Mouse (Mus musculus): ENCODE measurements around the gene Spock1. TPM values are rescaled to one million over a fixed set of nuclear protein-coding genes. Genes with fewer than 3 reads are reported as not detected.

Gene Spock1
- polyA plus RNA-seq, 1 experiment from 2014 or later, result 0.24 TPM

- Histone ChIP-seq H3K27ac (peak overlapping the region; percentile 23; the same call in 1 of the 2 replicates), H3K4me3 (replicated peaks) (no peak overlapping the region), H3K36me3 (no peaks in the 10 kb centered on the region), H3K4me2 (no peak overlapping the region), H3K4me1 (replicated peaks) (peaks cover 34% of the 10 kb centered on the region), H3K27me3 (0 out of 2 replicates have a peak, but pooled peaks cover 4% of the 10 kb centered on the region), H3K9ac (no peak overlapping the region), H3K9me3 (replicated peaks) (no peaks in the 10 kb centered on the region)
- peak; percentile 48; the same call in 1 of the 2 replicates for ATAC-seq (ENCODE audit: low read depth)
- peak; percentile 37 for DNase-seq
- 62% methylated on average over 7 of the region's 7 CpGs for WGBS (ENCODE audit: insufficient replicate concordance)
Observed at GRCm38 (mm10) chr13:57654362-57654761, 253.8 kb downstream of the Spock1 start.

- no peak overlapping the region for H3K27ac ChIP-seq
- H3K9ac ChIP-seq, result no peak overlapping the region
- H3K4me2 ChIP-seq, result no peak overlapping the region
- WGBS (ENCODE audit: insufficient replicate concordance), result 71% methylated on average over 4 of the region's 4 CpGs
- H3K4me3 ChIP-seq (replicated peaks), result no peak overlapping the region
- 0 out of 2 replicates have a peak, but pooled peaks cover 4% of the 10 kb centered on the region for H3K27me3 ChIP-seq
- H3K36me3 ChIP-seq, result no peaks in the 10 kb centered on the region
- H3K9me3 ChIP-seq (replicated peaks), result no peaks in the 10 kb centered on the region
- ATAC-seq (ENCODE audit: low read depth) (no peak), DNase-seq (no peak)
- H3K4me1 ChIP-seq (replicated peaks), result peaks cover 36% of the 10 kb centered on the region
Observed at GRCm38 (mm10) chr13:57651236-57651635, 256.9 kb downstream of the Spock1 start.

GRCm38 (mm10) chr13:57648784-57649183, 259.3 kb downstream of the Spock1 start:
- Histone ChIP-seq H3K36me3 (no peaks in the 10 kb centered on the region), H3K27ac (no peak overlapping the region), H3K27me3 (0 out of 2 replicates have a peak, but pooled peaks cover 4% of the 10 kb centered on the region), H3K4me1 (replicated peaks) (peaks cover 13% of the 10 kb centered on the region), H3K4me3 (replicated peaks) (no peak overlapping the region), H3K4me2 (no peak overlapping the region), H3K9me3 (replicated peaks) (no peaks in the 10 kb centered on the region), H3K9ac (no peak overlapping the region)
- 56% methylated on average over 2 of the region's 2 CpGs for WGBS (ENCODE audit: insufficient replicate concordance)
- DNase-seq (no peak), ATAC-seq (ENCODE audit: low read depth) (no peak)

- Histone ChIP-seq H3K9ac (no peak overlapping the region), H3K4me2 (no peak overlapping the region), H3K27me3 (0 out of 2 replicates have a peak, but pooled peaks cover 4% of the 10 kb centered on the region), H3K27ac (no peak overlapping the region), H3K4me3 (replicated peaks) (no peak overlapping the region), H3K36me3 (no peaks in the 10 kb centered on the region), H3K4me1 (replicated peaks) (peaks cover 13% of the 10 kb centered on the region), H3K9me3 (replicated peaks) (no peaks in the 10 kb centered on the region)
- WGBS (ENCODE audit: insufficient replicate concordance), result 61% methylated on average over 4 of the region's 4 CpGs
- peak; percentile 67 for ATAC-seq (ENCODE audit: low read depth)
- no peak for DNase-seq
Observed at GRCm38 (mm10) chr13:57647456-57647855, 260.7 kb downstream of the Spock1 start.

GRCm38 (mm10) chr13:57643036-57643435, 265.1 kb downstream of the Spock1 start:
- H3K27ac ChIP-seq, result no peak overlapping the region
- H3K4me2 ChIP-seq, result no peak overlapping the region
- no peak overlapping the region for H3K4me3 ChIP-seq (replicated peaks)
- no peaks in the 10 kb centered on the region; the same call in 1 of the 2 replicates for H3K27me3 ChIP-seq
- H3K4me1 ChIP-seq (replicated peaks), result peaks cover 17% of the 10 kb centered on the region
- ATAC-seq (ENCODE audit: low read depth), result no peak
- 73% methylated on average over 12 of the region's 12 CpGs for WGBS (ENCODE audit: insufficient replicate concordance)
- H3K36me3 ChIP-seq, result no peaks in the 10 kb centered on the region
- H3K9me3 ChIP-seq (replicated peaks), result no peaks in the 10 kb centered on the region
- DNase-seq, result no peak
- no peak overlapping the region for H3K9ac ChIP-seq

GRCm38 (mm10) chr13:57641649-57642048, 266.5 kb downstream of the Spock1 start:
- Histone ChIP-seq H3K4me2 (no peak overlapping the region), H3K27me3 (peaks cover 6% of the 10 kb centered on the region; the same call in 1 of the 2 replicates), H3K36me3 (no peaks in the 10 kb centered on the region), H3K9me3 (replicated peaks) (no peaks in the 10 kb centered on the region), H3K27ac (no peak overlapping the region), H3K4me3 (replicated peaks) (no peak overlapping the region), H3K9ac (no peak overlapping the region), H3K4me1 (replicated peaks) (peaks cover 4% of the 10 kb centered on the region; the same call in 1 of the 2 replicates)
- WGBS (ENCODE audit: insufficient replicate concordance), result 78% methylated on average over 4 of the region's 4 CpGs
- no peak for DNase-seq
- no peak for ATAC-seq (ENCODE audit: low read depth)

- no peak overlapping the region for H3K4me2 ChIP-seq
- H3K9ac ChIP-seq, result no peak overlapping the region
- no peaks in the 10 kb centered on the region for H3K9me3 ChIP-seq (replicated peaks)
- H3K4me3 ChIP-seq (replicated peaks), result no peak overlapping the region
- H3K36me3 ChIP-seq, result no peaks in the 10 kb centered on the region
- no peak for DNase-seq
- peaks cover 6% of the 10 kb centered on the region; the same call in 1 of the 2 replicates for H3K27me3 ChIP-seq
- no peak for ATAC-seq (ENCODE audit: low read depth)
- peaks cover 7% of the 10 kb centered on the region for H3K4me1 ChIP-seq (replicated peaks)
- 65% methylated on average over 2 of the region's 2 CpGs for WGBS (ENCODE audit: insufficient replicate concordance)
- no peak overlapping the region for H3K27ac ChIP-seq
Observed at GRCm38 (mm10) chr13:57640968-57641367, 267.2 kb downstream of the Spock1 start.

GRCm38 (mm10) chr13:57638820-57639219, 269.3 kb downstream of the Spock1 start:
- Histone ChIP-seq H3K9ac (no peak overlapping the region), H3K9me3 (replicated peaks) (no peaks in the 10 kb centered on the region), H3K4me2 (no peak overlapping the region), H3K27ac (no peak overlapping the region), H3K4me1 (replicated peaks) (peaks cover 9% of the 10 kb centered on the region), H3K36me3 (no peaks in the 10 kb centered on the region), H3K27me3 (peaks cover 6% of the 10 kb centered on the region; the same call in 1 of the 2 replicates), H3K4me3 (replicated peaks) (no peak overlapping the region)
- ATAC-seq (ENCODE audit: low read depth), result no peak
- DNase-seq, result no peak
- WGBS (ENCODE audit: insufficient replicate concordance), result 61% methylated on average over 5 of the region's 5 CpGs

GRCm38 (mm10) chr13:57637606-57638132, 270.5 kb downstream of the Spock1 start:
- no peak for ATAC-seq (ENCODE audit: low read depth)

GRCm38 (mm10) chr13:57637080-57637572, 271.0 kb downstream of the Spock1 start:
- Histone ChIP-seq H3K27me3 (peaks cover 6% of the 10 kb centered on the region; the same call in 1 of the 2 replicates), H3K4me1 (replicated peaks) (peaks cover 9% of the 10 kb centered on the region), H3K36me3 (no peaks in the 10 kb centered on the region), H3K9ac (no peak overlapping the region), H3K4me3 (replicated peaks) (no peak overlapping the region), H3K27ac (no peak overlapping the region), H3K9me3 (replicated peaks) (no peaks in the 10 kb centered on the region), H3K4me2 (no peak overlapping the region)
- ATAC-seq (ENCODE audit: low read depth) (no peak), DNase-seq (no peak)
- 71% methylated on average over 10 of the region's 10 CpGs for WGBS (ENCODE audit: insufficient replicate concordance)

More at GRCm38 (mm10) chr13:57637606-57638132, 270.5 kb downstream of the Spock1 start:
- Histone ChIP-seq H3K27me3 (peaks cover 6% of the 10 kb centered on the region; the same call in 1 of the 2 replicates), H3K9me3 (replicated peaks) (no peaks in the 10 kb centered on the region), H3K9ac (no peak overlapping the region), H3K27ac (no peak overlapping the region), H3K4me2 (no peak overlapping the region), H3K36me3 (no peaks in the 10 kb centered on the region), H3K4me1 (replicated peaks) (peaks cover 9% of the 10 kb centered on the region), H3K4me3 (replicated peaks) (no peak overlapping the region)
- no peak for DNase-seq
- WGBS (ENCODE audit: insufficient replicate concordance), result 85% methylated on average over 15 of the region's 15 CpGs

GRCm38 (mm10) chr13:57636196-57637015, 271.7 kb downstream of the Spock1 start:
- Histone ChIP-seq H3K4me2 (no peak overlapping the region), H3K27ac (no peak overlapping the region), H3K4me1 (replicated peaks) (peaks cover 9% of the 10 kb centered on the region), H3K27me3 (peaks cover 6% of the 10 kb centered on the region; the same call in 1 of the 2 replicates), H3K4me3 (replicated peaks) (no peak overlapping the region), H3K9me3 (replicated peaks) (no peaks in the 10 kb centered on the region), H3K36me3 (no peaks in the 10 kb centered on the region), H3K9ac (no peak overlapping the region)
- 63% methylated on average over 10 of the region's 10 CpGs for WGBS (ENCODE audit: insufficient replicate concordance)
- ATAC-seq (ENCODE audit: low read depth), result no peak
- no peak for DNase-seq

Data from liver, embryonic 13.5 days (tissue).